Mouse (Mus musculus) liver, postnatal 0 days (tissue): ENCODE measurements around the gene Palld.

ENCODE experiments used
- CTCF ChIP-seq: sonication (generic); IDR thresholded peaks from 2 replicates; pipeline ENCODE4 v1.5.1; 2016; ENCODE audit warnings: antibody characterized with exemption, low read depth
- EP300 ChIP-seq: IDR thresholded peaks from 2 replicates; pipeline ENCODE4 v1.6.1; 2016; ENCODE audit warnings: antibody characterized with exemption, low read depth, mild to moderate bottlenecking

DNA sequence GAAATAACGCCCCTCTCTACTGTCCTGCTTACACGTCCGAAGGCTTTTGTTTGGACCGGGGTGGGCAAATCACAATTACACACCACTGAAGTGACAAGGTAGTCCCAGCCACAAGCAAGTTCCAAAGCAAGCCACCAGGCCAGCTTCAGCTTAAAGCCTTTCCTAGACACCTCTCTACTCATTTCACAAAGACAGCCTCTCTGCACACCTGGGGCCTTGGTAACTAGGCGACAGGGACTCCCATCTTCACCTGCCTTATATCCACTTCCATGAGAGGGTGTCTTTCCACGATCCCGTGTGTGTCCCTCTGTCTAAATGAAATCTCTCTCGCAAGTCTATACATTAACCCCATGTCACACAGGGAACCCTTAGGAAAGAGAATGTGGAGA is 142.3 kb downstream of the Palld start:
- TF ChIP-seq CTCF = no peak
- TF ChIP-seq EP300 = no peak
